In the genomic region with DNA sequence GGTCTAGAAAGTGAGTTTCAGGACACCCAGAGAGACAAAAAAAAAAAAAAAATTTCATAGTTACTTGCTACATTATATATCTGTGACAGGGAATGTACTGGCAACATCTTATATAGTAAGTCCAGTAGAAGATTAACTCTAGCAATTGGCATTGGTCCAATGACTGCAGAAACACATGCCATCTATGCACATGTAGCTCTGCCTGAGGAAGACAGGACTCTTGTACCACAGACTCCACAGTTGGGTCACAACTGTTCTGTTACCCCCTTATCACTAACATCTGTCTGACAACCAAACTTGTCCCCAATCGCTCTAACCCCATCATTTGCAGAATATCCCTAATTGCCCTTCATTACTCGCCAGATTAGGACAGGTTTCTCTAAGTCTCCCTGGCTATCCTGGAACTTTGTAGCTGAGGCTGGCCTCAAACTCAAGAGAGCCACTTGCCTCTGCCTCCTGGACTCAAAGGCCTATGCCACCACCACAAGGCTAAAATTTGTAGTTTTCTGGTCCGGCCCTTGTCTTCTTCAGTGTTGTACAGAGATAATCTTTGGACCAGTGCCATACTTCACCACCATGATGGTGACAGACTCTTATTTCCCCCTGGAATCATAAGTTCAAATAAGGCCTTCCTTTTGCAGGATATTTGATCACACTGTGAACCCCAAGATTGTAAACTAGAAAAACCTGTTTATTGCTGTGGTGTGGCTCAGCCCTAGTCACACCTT, we compare ENCODE assay signal across 18 mouse cellular contexts. TPM values are rescaled to one million over a fixed set of nuclear protein-coding genes. Genes with fewer than 3 reads are reported as not detected.
DNase-seq lines count a peak whose midpoint lies in the region; ATAC-seq and TF ChIP-seq lines count a peak whose summit lies in the region.
"Had no signal": no experiment of that assay in that cellular context is flagged by ENCODE, and none has a peak within 500 bp of the region (broad histone marks: within the 10 kb centered on the region; RNA-seq: fewer than 3 reads in every experiment).

No protein-coding gene starts in this region.

- ATAC-seq in limb, embryonic 14.5 days (ENCODE audit: low FRiP score, low read depth), result no peak
- peak; percentile 54; the same call in 1 of the 2 replicates for ATAC-seq in intestine, embryonic 16.5 days
- ATAC-seq in megakaryocyte progenitor cell, adult 5-6 weeks (replicated peaks; ENCODE audit: poor library complexity), result peak; percentile 47
- ATAC-seq: forebrain, embryonic 14.5 days; midbrain, embryonic 15.5 days had no signal

- 89% methylated on average over 3 of the region's 3 CpGs for WGBS in limb, embryonic 14.5 days
- 91% methylated on average over 3 of the region's 3 CpGs for WGBS in limb, embryonic 10.5 days
- WGBS in intestine, embryonic 16.5 days, result 86% methylated on average over 3 of the region's 3 CpGs

- TF ChIP-seq POLR2A in limb, embryonic 14.5 days (IDR thresholded peaks at IDR 0.05; ENCODE audit: borderline replicate concordance, extremely low read depth, insufficient read depth, insufficient read length), result no peak

- peak; percentile 31 for DNase-seq in limb, embryonic 14.5 days (ENCODE audit: low spot score)
- no peak for DNase-seq in limb, embryonic 10.5 days (ENCODE audit: low spot score)
- peak; percentile 46 for DNase-seq in MN1 (ENCODE audit: low spot score)
- no peak for DNase-seq in layer of hippocampus, postnatal 36 days
- DNase-seq in cerebellum, adult 9-11 months, result no peak
- DNase-seq in lung, postnatal 14 days, result no peak
- DNase-seq: cerebellum, adult 11 months; heart, adult 18-20 months; heart, postnatal 10 days; kidney, adult 11 months; left cerebral cortex, postnatal 4 days; thymus, adult 2 months had no signal

- H3K4me3 ChIP-seq in limb, embryonic 14.5 days (replicated peaks; ENCODE audit: low read length), result no peak overlapping the region
- H3K4me3 ChIP-seq in limb, embryonic 10.5 days, result no peak overlapping the region
- H3K4me3 ChIP-seq in intestine, embryonic 16.5 days (ENCODE audit: low read length), result no peak overlapping the region
- H3K4me3 ChIP-seq: embryonic facial prominence, embryonic 15.5 days; hindbrain, embryonic 13.5 days; midbrain, embryonic 15.5 days had no signal

- no peaks in the 10 kb centered on the region for H3K36me3 ChIP-seq in limb, embryonic 14.5 days (ENCODE audit: control insufficient read depth, insufficient read depth, low read length)
- peaks cover 30% of the 10 kb centered on the region for H3K36me3 ChIP-seq in limb, embryonic 10.5 days
- no peaks in the 10 kb centered on the region for H3K36me3 ChIP-seq in intestine, embryonic 16.5 days (ENCODE audit: control insufficient read depth, insufficient read depth, low read length)
- H3K36me3 ChIP-seq: hindbrain, embryonic 13.5 days; midbrain, embryonic 15.5 days had no signal

- no peaks in the 10 kb centered on the region for H3K4me1 ChIP-seq in limb, embryonic 14.5 days (ENCODE audit: control insufficient read depth, insufficient read depth, low read length)
- H3K4me1 ChIP-seq in limb, embryonic 10.5 days, result peaks cover 5% of the 10 kb centered on the region
- H3K4me1 ChIP-seq in intestine, embryonic 16.5 days (ENCODE audit: control insufficient read depth, insufficient read depth, low read length), result peaks cover 3% of the 10 kb centered on the region; the same call in 1 of the 2 replicates
- H3K4me1 ChIP-seq: hindbrain, embryonic 13.5 days; midbrain, embryonic 15.5 days had no signal

- H3K27ac ChIP-seq in limb, embryonic 14.5 days (replicated peaks; ENCODE audit: low read depth, low read length), result no peak overlapping the region
- no peak overlapping the region for H3K27ac ChIP-seq in limb, embryonic 10.5 days
- no peak overlapping the region for H3K27ac ChIP-seq in intestine, embryonic 16.5 days (ENCODE audit: low read length)
- H3K27ac ChIP-seq: embryonic facial prominence, embryonic 15.5 days; hindbrain, embryonic 13.5 days; midbrain, embryonic 15.5 days had no signal

- H3K9ac ChIP-seq in limb, embryonic 14.5 days (ENCODE audit: low read depth, low read length, severe bottlenecking), result no peak overlapping the region
- no peak overlapping the region for H3K9ac ChIP-seq in intestine, embryonic 16.5 days (ENCODE audit: low read depth, low read length)
- H3K9ac ChIP-seq: embryonic facial prominence, embryonic 15.5 days; hindbrain, embryonic 13.5 days; midbrain, embryonic 15.5 days had no signal

- no peaks in the 10 kb centered on the region for H3K27me3 ChIP-seq in limb, embryonic 14.5 days (ENCODE audit: control insufficient read depth, insufficient read depth, low read length)
- no peaks in the 10 kb centered on the region for H3K27me3 ChIP-seq in limb, embryonic 10.5 days (ENCODE audit: low read depth, poor library complexity, severe bottlenecking)
- H3K27me3 ChIP-seq in intestine, embryonic 16.5 days (replicated peaks; ENCODE audit: control insufficient read depth, insufficient read depth, low read length), result no peaks in the 10 kb centered on the region
- H3K27me3 ChIP-seq: embryonic facial prominence, embryonic 15.5 days; hindbrain, embryonic 13.5 days; midbrain, embryonic 15.5 days had no signal

- H3K4me2 ChIP-seq in limb, embryonic 14.5 days (replicated peaks; ENCODE audit: low read depth, low read length, severe bottlenecking), result no peak overlapping the region
- no peak overlapping the region for H3K4me2 ChIP-seq in intestine, embryonic 16.5 days (ENCODE audit: low read depth, low read length)
- H3K4me2 ChIP-seq: embryonic facial prominence, embryonic 15.5 days; hindbrain, embryonic 13.5 days; midbrain, embryonic 15.5 days had no signal

- no peaks in the 10 kb centered on the region for H3K9me3 ChIP-seq in limb, embryonic 14.5 days (ENCODE audit: control insufficient read depth, low read length)
- H3K9me3 ChIP-seq in limb, embryonic 10.5 days (replicated peaks), result no peaks in the 10 kb centered on the region
- H3K9me3 ChIP-seq in intestine, embryonic 16.5 days (ENCODE audit: control insufficient read depth, low read length), result no peaks in the 10 kb centered on the region
- H3K9me3 ChIP-seq: embryonic facial prominence, embryonic 15.5 days; hindbrain, embryonic 13.5 days; midbrain, embryonic 15.5 days had no signal

RNA-seq across cellular contexts. Expression of gene Memo1, which starts 23.6 kb away (rescaled TPM):
- 73.6 and 75.0 TPM in 2 replicates for polyA plus RNA-seq in limb, embryonic 14.5 days (2012; rRNA removed)
- 97.1 and 98.9 TPM in 2 replicates for polyA plus RNA-seq in limb, embryonic 14.5 days (2014; fragmentation: Nextera tagmentation; extraction: Ambion mirVana)
- polyA plus RNA-seq in limb, embryonic 10.5 days (2016; fragmentation: Nextera tagmentation; extraction: Ambion mirVana), result 94.8 and 96.7 TPM in 2 replicates
- 63.6 and 70.2 TPM in 2 replicates for polyA plus RNA-seq in intestine, embryonic 16.5 days (2015; fragmentation: Nextera tagmentation; extraction: Ambion mirVana)
- 99.8 and 103 TPM in 2 replicates for total RNA-seq in megakaryocyte progenitor cell, adult 5-6 weeks (2015)
- total RNA-seq in megakaryocyte progenitor cell, adult 5-6 weeks (2017), result 85.1 and 107 TPM in 2 replicates
- 10 to 100 TPM; 50.0 to 50.2 TPM for total RNA-seq in layer of hippocampus, postnatal 36 days (2021)

RNA-seq across cellular contexts. Expression of gene Dpy30, which starts 52.0 kb away (rescaled TPM):
- 99.4 and 130 TPM in 2 replicates for polyA plus RNA-seq in limb, embryonic 14.5 days (2012; rRNA removed)
- 184 and 204 TPM in 2 replicates for polyA plus RNA-seq in limb, embryonic 14.5 days (2014; fragmentation: Nextera tagmentation; extraction: Ambion mirVana)
- polyA plus RNA-seq in limb, embryonic 10.5 days (2016; fragmentation: Nextera tagmentation; extraction: Ambion mirVana), result 262 and 302 TPM in 2 replicates
- polyA plus RNA-seq in intestine, embryonic 16.5 days (2015; fragmentation: Nextera tagmentation; extraction: Ambion mirVana), result 216 and 246 TPM in 2 replicates
- 253 TPM in 2 replicates for total RNA-seq in megakaryocyte progenitor cell, adult 5-6 weeks (2015)
- 200 and 202 TPM in 2 replicates for total RNA-seq in megakaryocyte progenitor cell, adult 5-6 weeks (2017)
- total RNA-seq in layer of hippocampus, postnatal 36 days (2021), result 10 to 100 TPM; 50.9 to 54.4 TPM

Comparison
In these comparisons a context has a peak if more than half of its experiments do, and no peak if none do; other contexts are left out.
1. DNase-seq: peak in limb, embryonic 14.5 days (single experiment) and MN1 (single experiment); none in limb, embryonic 10.5 days (single experiment), layer of hippocampus, postnatal 36 days (0 of 2), cerebellum, adult 9-11 months (single experiment) and lung, postnatal 14 days (single experiment).